Mouse (Mus musculus): ENCODE measurements at regions not wholly inside any gene's neighbourhood (a gene's known extent, or its start where the extent isn't known, plus 50 kb on each side); places are given as distances from the start of the nearest gene placed in this dataset.

DNA sequence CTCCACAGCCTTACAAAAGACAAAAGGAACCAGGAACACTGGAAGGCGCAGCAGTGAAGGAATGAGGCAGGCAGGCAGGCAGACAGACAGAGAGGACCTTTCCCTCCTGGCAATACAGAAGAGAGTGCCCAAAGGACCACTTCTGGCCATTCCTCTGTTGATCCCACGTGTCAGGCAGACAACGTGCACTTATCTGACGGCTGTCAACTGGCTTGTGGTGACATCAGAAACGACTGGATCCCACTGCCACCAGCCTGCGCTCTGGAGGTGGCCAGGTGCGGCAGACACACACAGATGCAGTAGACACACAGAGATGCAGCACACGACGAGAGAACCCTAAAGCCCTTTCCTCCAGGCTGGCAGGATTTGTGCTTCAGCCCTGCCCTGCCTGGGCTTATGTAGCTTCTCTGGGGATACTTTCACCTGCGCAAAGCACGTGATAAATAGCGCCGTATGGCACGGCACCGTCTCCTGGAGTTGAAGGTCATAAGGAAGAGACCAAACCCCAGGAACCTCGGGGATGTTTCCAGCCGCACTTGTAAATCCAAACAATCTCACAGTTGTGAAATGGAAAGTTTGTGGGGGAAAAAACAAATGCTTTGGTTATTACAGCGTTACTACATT, 116.6 kb downstream of the Lmo4 start:
- no peak for DNase-seq (ENCODE audit: low spot score)
- H3K9ac ChIP-seq (ENCODE audit: low read depth, low read length) = no peak overlapping the region
- no peaks in the 10 kb centered on the region for H3K9me3 ChIP-seq (ENCODE audit: control insufficient read depth, low read length)
- no peak for ATAC-seq (replicated peaks; ENCODE audit: low FRiP score)
- 66% methylated on average over 18 of the region's 18 CpGs for WGBS
- no peak overlapping the region for H3K4me3 ChIP-seq (ENCODE audit: low read depth, low read length)
- no peaks in the 10 kb centered on the region for H3K27me3 ChIP-seq (replicated peaks; ENCODE audit: control insufficient read depth, insufficient read depth, low read length)
- no peak overlapping the region for H3K4me2 ChIP-seq
- H3K4me1 ChIP-seq (replicated peaks; ENCODE audit: control insufficient read depth, insufficient read depth, low read length) = no peaks in the 10 kb centered on the region
- H3K27ac ChIP-seq (ENCODE audit: low read depth, low read length) = no peak overlapping the region
- no peaks in the 10 kb centered on the region for H3K36me3 ChIP-seq (ENCODE audit: control insufficient read depth, insufficient read depth, low read length)

DNA sequence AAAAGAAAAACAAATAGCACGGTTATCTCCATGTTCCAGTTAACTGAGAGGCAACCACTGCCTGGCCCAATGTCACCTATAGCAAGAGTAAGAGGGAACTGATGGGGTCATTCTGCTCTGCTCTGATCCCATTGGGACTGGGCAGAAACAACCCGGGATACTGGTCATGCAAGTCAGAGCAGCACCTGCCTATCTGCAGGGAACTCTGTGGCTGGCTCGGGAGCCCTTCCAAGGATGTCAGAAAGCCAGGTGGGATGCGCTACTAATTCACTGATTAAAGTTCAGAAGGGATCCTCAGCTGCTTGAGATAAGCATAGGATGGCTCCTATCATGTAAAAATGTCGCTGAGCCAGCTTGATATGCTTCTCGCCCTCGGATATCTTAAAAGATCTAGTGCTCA, 117.2 kb downstream of the Lmo4 start:
- WGBS = 56% methylated on average over 7 of the region's 7 CpGs
- Histone ChIP-seq H3K27me3 (replicated peaks; ENCODE audit: control insufficient read depth, insufficient read depth, low read length) (no peaks in the 10 kb centered on the region), H3K9me3 (ENCODE audit: control insufficient read depth, low read length) (no peaks in the 10 kb centered on the region), H3K36me3 (ENCODE audit: control insufficient read depth, insufficient read depth, low read length) (no peaks in the 10 kb centered on the region), H3K27ac (ENCODE audit: low read depth, low read length) (no peak overlapping the region), H3K4me3 (ENCODE audit: low read depth, low read length) (no peak overlapping the region), H3K4me2 (no peak overlapping the region), H3K9ac (ENCODE audit: low read depth, low read length) (no peak overlapping the region), H3K4me1 (replicated peaks; ENCODE audit: control insufficient read depth, insufficient read depth, low read length) (no peaks in the 10 kb centered on the region)
- ATAC-seq (replicated peaks; ENCODE audit: low FRiP score) = no peak
- DNase-seq (ENCODE audit: low spot score) = no peak

DNA sequence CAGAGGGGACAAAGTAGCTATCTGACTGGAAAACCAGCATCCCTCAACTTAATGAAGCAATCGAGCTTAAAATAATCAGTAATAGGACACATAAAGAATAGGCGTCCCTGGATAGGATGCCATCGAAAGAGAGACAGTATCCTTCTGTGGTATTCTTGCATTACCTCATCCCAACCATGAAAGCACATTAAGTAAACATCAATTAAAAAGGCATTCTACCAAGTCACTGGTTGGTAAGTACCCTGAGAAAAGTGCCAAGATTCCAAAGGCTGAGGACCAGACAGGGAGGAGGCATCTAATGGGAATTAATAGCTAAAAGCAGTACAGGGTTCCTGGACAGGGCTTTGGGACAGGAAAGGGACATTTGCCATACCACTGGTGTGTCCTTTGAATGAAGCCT, 118.8 kb downstream of the Lmo4 start:
- Histone ChIP-seq H3K4me3 (ENCODE audit: low read depth, low read length) (no peak overlapping the region), H3K4me2 (no peak overlapping the region), H3K27ac (ENCODE audit: low read depth, low read length) (no peak overlapping the region), H3K9me3 (ENCODE audit: control insufficient read depth, low read length) (no peaks in the 10 kb centered on the region), H3K27me3 (replicated peaks; ENCODE audit: control insufficient read depth, insufficient read depth, low read length) (no peaks in the 10 kb centered on the region), H3K4me1 (replicated peaks; ENCODE audit: control insufficient read depth, insufficient read depth, low read length) (no peaks in the 10 kb centered on the region), H3K9ac (ENCODE audit: low read depth, low read length) (no peak overlapping the region), H3K36me3 (ENCODE audit: control insufficient read depth, insufficient read depth, low read length) (no peaks in the 10 kb centered on the region)
- DNase-seq (ENCODE audit: low spot score) (no peak), ATAC-seq (replicated peaks; ENCODE audit: low FRiP score) (no peak)
- 77% methylated on average over 3 of the region's 3 CpGs for WGBS

DNA sequence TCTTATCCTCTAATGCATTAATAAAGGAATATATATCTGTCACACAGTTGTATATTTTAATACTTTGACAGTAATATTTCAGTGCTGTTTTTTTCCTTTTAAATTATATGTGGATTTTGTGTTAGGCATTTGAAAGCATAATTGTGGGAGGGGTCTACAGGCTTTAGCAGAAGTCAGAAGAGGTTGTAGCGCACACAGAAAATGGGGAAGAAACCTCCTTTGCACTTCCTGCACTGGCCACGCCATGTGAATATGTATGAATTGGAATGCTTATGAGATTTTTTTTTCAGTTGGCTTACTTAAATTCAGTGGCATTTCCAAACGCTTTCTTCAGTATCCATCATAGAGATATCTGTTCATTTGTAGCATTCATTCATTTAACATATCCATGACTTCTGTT, 125.1 kb downstream of the Lmo4 start:
- H3K9ac ChIP-seq (ENCODE audit: low read depth, low read length) = no peak overlapping the region

DNA sequence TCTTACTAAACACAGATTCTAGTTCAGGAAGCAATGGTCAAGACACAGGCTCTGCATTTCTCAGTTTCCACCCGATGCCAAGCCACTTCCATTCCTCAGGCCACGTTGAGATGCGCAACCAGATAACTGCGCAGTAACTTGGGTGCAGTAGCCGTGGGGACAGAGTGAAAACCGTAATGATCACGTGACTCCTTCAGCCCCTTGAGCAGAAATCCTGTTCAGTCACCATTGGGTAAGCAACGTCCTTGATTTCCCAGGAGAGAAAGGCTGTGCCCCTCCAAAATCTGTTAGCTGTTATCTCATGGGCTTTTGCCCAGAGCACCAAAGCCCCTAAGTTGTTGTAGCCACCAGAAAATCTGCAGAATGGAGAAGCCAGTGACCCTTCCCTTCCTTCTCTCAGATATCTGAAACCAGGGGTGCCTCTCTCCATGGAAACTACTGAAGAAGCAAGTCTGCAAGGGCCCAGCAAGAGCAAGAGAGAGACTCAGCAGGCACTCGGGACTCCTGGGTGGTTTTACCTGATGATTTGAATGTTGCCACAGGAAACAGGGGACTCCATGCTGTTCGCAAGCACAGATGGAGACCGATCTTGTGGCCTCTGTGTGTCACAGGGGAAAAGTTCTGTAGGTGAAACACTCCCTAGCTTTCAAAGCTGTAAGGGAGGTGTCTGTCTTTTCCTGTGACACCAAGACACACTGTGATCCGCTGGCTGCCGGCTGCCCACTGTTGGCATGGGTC, 126.7 kb downstream of the Lmo4 start:
- Histone ChIP-seq H3K9me3 (ENCODE audit: control insufficient read depth, low read length) (no peaks in the 10 kb centered on the region), H3K4me2 (no peak overlapping the region), H3K4me1 (replicated peaks; ENCODE audit: control insufficient read depth, insufficient read depth, low read length) (no peaks in the 10 kb centered on the region), H3K4me3 (ENCODE audit: low read depth, low read length) (no peak overlapping the region), H3K27me3 (replicated peaks; ENCODE audit: control insufficient read depth, insufficient read depth, low read length) (no peaks in the 10 kb centered on the region), H3K9ac (ENCODE audit: low read depth, low read length) (no peak overlapping the region), H3K27ac (ENCODE audit: low read depth, low read length) (no peak overlapping the region), H3K36me3 (ENCODE audit: control insufficient read depth, insufficient read depth, low read length) (no peaks in the 10 kb centered on the region)
- DNase-seq (ENCODE audit: low spot score) (no peak), ATAC-seq (replicated peaks; ENCODE audit: low FRiP score) (no peak)
- WGBS = 71% methylated on average over 13 of the region's 13 CpGs

More for the DNA sequence above, 125.1 kb downstream of the Lmo4 start:
- H3K4me1 ChIP-seq (replicated peaks; ENCODE audit: control insufficient read depth, insufficient read depth, low read length) = no peaks in the 10 kb centered on the region
- no peak for ATAC-seq (replicated peaks; ENCODE audit: low FRiP score)
- 70% methylated on average over 3 of the region's 3 CpGs for WGBS
- no peaks in the 10 kb centered on the region for H3K27me3 ChIP-seq (replicated peaks; ENCODE audit: control insufficient read depth, insufficient read depth, low read length)
- H3K36me3 ChIP-seq (ENCODE audit: control insufficient read depth, insufficient read depth, low read length) = no peaks in the 10 kb centered on the region
- no peak for DNase-seq (ENCODE audit: low spot score)
- H3K4me3 ChIP-seq (ENCODE audit: low read depth, low read length) = no peak overlapping the region
- no peaks in the 10 kb centered on the region for H3K9me3 ChIP-seq (ENCODE audit: control insufficient read depth, low read length)
- no peak overlapping the region for H3K27ac ChIP-seq (ENCODE audit: low read depth, low read length)
- no peak overlapping the region for H3K4me2 ChIP-seq

DNA sequence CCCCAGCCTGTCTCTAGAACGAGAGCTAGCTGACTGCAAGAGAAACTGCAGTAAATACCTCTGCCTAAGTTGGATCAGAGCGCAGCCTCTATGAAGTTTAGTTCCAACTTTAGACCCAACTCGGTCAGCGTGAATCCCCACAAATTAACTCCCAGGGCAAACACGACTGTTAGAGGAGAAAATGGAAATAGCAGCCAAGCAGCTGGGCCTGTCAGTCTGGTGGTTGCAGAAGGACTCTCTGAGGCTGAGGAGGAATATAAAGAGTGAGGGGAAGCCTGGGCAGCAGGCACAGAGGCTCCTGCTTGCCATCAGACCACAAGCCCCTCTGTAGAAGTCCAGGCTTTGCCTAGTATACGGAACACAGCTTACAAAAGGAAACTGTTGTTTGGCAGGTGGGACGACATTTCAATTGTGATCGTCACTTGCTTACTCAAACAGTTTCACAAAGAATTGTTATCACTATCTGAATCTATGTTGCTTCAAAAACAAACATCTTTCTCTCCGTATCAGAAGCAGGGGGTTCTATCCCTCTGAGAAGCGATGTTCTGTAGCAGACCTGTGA, 135.0 kb downstream of the Lmo4 start:
- no peak overlapping the region for H3K27ac ChIP-seq (ENCODE audit: low read depth, low read length)
- H3K27me3 ChIP-seq (replicated peaks; ENCODE audit: control insufficient read depth, insufficient read depth, low read length) = no peaks in the 10 kb centered on the region
- no peaks in the 10 kb centered on the region for H3K4me1 ChIP-seq (replicated peaks; ENCODE audit: control insufficient read depth, insufficient read depth, low read length)
- no peaks in the 10 kb centered on the region for H3K9me3 ChIP-seq (ENCODE audit: control insufficient read depth, low read length)
- no peak overlapping the region for H3K9ac ChIP-seq (ENCODE audit: low read depth, low read length)
- H3K4me2 ChIP-seq = no peak overlapping the region
- H3K4me3 ChIP-seq (ENCODE audit: low read depth, low read length) = no peak overlapping the region
- H3K36me3 ChIP-seq (ENCODE audit: control insufficient read depth, insufficient read depth, low read length) = no peaks in the 10 kb centered on the region
- no peak for DNase-seq (ENCODE audit: low spot score)
- ATAC-seq (replicated peaks; ENCODE audit: low FRiP score) = no peak
- 75% methylated on average over 10 of the region's 10 CpGs for WGBS

DNA sequence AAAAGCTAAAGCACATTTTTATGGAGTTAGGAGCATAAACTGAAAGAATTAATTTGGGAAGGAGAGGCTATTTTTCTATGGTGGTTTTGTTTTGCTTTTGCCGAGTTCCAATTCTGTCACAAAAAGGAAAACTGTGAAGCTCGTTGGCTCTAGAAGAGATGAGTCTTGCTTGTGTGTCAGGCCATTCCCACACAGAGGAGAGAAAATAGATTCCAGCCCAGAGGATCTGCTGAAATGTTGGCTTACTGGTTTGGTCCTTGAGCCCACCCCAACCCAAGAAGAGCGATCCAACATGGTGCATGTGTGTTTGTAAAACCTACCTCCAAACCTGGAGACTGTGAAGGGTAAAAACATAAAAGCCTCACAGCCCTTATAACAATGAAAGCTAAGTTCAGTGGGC, 138.0 kb downstream of the Lmo4 start:
- Histone ChIP-seq H3K4me1 (replicated peaks; ENCODE audit: control insufficient read depth, insufficient read depth, low read length) (no peaks in the 10 kb centered on the region), H3K4me2 (no peak overlapping the region), H3K9ac (ENCODE audit: low read depth, low read length) (no peak overlapping the region), H3K27ac (ENCODE audit: low read depth, low read length) (no peak overlapping the region), H3K36me3 (ENCODE audit: control insufficient read depth, insufficient read depth, low read length) (no peaks in the 10 kb centered on the region), H3K9me3 (ENCODE audit: control insufficient read depth, low read length) (no peaks in the 10 kb centered on the region), H3K27me3 (replicated peaks; ENCODE audit: control insufficient read depth, insufficient read depth, low read length) (no peaks in the 10 kb centered on the region), H3K4me3 (ENCODE audit: low read depth, low read length) (no peak overlapping the region)
- no peak for DNase-seq (ENCODE audit: low spot score)
- 81% methylated on average over 3 of the region's 3 CpGs for WGBS
- ATAC-seq (replicated peaks; ENCODE audit: low FRiP score) = no peak

DNA sequence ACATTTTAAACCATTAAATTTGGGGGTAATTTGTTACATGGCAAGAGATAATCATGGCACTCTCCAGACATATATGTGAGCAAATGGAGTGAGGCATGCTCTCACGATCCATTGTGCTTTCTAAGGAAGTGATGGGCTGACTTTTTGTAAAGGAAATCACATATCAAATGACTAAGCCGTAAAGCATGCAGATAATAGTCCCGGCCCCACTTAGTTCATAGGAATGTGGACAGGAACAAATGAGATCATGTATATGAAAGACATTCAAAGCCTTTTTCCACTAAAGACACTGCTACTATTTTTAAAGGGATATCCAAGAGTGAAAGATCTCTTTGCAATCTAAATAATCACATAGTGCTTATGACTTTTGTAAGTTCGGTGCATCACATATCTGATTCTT, 146.9 kb downstream of the Lmo4 start:
- Histone ChIP-seq H3K4me2 (no peak overlapping the region), H3K27me3 (replicated peaks; ENCODE audit: control insufficient read depth, insufficient read depth, low read length) (no peaks in the 10 kb centered on the region), H3K9me3 (ENCODE audit: control insufficient read depth, low read length) (no peaks in the 10 kb centered on the region), H3K4me3 (ENCODE audit: low read depth, low read length) (no peak overlapping the region), H3K4me1 (replicated peaks; ENCODE audit: control insufficient read depth, insufficient read depth, low read length) (no peaks in the 10 kb centered on the region), H3K9ac (ENCODE audit: low read depth, low read length) (no peak overlapping the region), H3K36me3 (ENCODE audit: control insufficient read depth, insufficient read depth, low read length) (no peaks in the 10 kb centered on the region), H3K27ac (ENCODE audit: low read depth, low read length) (no peak overlapping the region)
- no peak for ATAC-seq (replicated peaks; ENCODE audit: low FRiP score)
- no peak for DNase-seq (ENCODE audit: low spot score)
- WGBS = 62% methylated on average over 4 of the region's 4 CpGs

DNA sequence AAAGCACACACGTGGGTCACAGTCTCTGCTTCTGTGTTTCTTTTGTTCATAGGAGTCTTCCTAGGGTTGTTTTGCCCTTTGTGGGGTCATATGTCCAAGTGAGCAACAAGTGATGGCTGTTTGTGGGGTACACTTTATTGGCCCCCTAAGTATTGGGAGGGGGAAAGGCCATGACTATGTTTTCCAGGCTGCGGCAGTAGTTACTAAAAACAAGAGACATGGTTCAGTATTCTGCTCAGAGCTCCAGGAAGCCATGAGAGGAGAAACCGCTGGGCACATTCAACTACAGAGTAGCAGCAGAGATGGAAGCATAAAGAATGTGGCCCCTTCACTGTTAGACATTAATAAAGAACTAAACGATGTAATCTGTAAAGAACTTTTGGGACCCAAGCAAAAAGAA, 154.7 kb downstream of the Lmo4 start:
- Histone ChIP-seq H3K9me3 (ENCODE audit: control insufficient read depth, low read length) (no peaks in the 10 kb centered on the region), H3K27me3 (replicated peaks; ENCODE audit: control insufficient read depth, insufficient read depth, low read length) (no peaks in the 10 kb centered on the region), H3K9ac (ENCODE audit: low read depth, low read length) (no peak overlapping the region), H3K27ac (ENCODE audit: low read depth, low read length) (no peak overlapping the region), H3K4me1 (replicated peaks; ENCODE audit: control insufficient read depth, insufficient read depth, low read length) (no peaks in the 10 kb centered on the region), H3K4me2 (no peak overlapping the region), H3K36me3 (ENCODE audit: control insufficient read depth, insufficient read depth, low read length) (no peaks in the 10 kb centered on the region), H3K4me3 (ENCODE audit: low read depth, low read length) (no peak overlapping the region)
- no peak for ATAC-seq (replicated peaks; ENCODE audit: low FRiP score)
- WGBS = 85% methylated on average over 4 of the region's 4 CpGs
- no peak for DNase-seq (ENCODE audit: low spot score)
